Mouse (Mus musculus) lung, postnatal 25 days (tissue): ENCODE data around the gene Gm21964.

Experiments used
- DNase-seq: peaks from one replicate; pipeline ENCODE4 v3.0.0; 2022; ENCODE audit warnings: low spot score

Gm21964 gene

DNA sequence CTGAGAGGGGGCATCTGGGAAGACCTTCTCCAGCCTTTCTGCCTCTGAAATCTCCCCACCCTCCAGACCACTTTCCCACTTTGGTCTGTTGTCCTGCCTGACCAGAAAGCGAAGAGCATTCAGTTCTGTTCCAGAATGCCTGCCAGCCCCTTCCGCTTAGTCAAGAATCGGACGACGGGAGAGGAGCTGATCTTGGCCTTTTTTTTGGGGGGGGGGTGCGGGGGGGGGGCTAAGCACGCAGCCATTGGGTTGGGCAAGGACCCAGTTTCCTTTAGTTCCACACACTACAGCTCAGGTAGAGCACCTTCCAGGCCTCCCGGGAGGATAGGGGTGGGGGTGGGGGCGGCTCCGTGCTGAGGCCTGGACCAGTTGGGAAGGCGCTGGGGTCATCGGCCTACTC is at the start of gene Gm21964:
Gene Gm21964, plus strand, starts transcription at position 301 of the 400 bp plus-strand sequence.
- DNase-seq, result no peak

DNA sequence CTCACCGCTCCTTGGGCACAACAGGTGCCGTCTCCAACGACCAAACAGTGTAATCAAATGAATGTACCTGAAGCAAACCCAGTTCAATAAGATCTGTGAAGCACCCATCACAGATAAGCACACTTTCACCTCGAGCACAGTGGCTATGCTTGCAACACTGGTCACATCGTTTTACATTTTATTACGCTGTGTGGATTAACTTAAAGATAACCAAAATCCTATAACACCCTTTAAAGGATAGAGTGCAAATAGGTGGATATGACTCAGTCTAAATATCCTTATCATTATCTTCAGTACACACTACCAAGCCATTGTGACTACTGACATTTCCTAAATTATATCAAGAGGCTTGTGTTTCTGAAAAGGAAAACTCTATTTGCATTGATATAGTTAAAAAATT is 49.8 kb upstream of the Gm21964 start:
- DNase-seq, result no peak

GRCm38 (mm10) chr8:110058207-110058606 is 42.8 kb upstream of the Gm21964 start:
- no peak for DNase-seq

DNA sequence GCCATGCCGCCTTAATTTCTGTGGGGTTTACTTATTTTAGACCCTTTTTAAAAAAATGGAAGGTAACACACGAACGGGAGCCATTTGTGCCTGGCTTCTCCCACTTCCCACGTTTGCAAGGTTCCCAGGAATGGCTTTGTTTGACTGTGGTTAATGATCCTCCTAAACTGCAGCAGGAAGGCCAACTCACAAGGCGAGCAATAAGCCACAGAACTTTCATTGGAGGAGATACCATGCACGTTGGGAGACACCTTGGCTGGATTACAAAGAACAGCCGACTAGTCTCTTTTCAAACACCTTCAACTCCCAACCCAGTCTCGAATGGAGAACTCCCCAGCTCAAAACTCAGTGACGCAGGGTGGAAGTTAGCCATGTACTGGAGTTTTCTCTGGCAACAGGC is 36.8 kb upstream of the Gm21964 start:
- no peak for DNase-seq

DNA sequence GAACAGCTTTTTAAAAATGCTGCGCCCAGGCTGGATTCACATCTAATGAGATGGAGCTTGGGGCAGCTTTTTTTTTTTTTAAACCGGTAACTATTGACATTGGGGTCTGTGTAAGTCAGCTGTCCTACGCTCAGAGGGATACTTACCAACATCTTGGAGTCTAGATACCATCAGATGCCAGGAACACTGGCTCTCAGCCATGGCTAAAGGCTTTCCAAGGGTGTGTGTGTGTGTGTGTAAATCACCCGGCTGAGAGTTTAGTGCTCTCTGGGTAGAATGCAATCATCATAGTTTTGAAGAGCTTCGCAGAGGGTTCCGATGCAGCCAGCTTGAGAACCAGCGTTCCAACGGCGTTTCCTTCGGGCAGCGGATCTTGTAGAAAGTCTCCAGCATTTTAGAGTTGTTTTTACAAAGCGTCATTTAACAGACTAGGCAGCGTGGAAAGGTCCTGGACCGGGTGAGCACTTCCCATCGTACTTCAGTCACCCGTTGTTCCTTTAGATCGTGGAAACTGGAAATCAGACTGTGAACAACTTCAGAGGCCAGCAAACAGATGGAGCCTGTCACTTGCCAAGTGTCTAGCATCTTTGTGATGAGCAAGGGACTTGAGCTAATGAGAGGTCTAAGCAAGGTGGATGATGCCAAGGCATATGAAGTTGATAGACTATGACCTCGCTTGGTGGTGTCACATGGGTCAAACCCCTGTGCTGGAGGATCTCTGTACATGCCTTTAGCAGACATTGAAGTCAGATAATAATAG is 36.2 kb upstream of the Gm21964 start:
- DNase-seq, result no peak

- DNase-seq, result no peak
Measured at GRCm38 (mm10) chr8:110065676-110066075, 35.3 kb upstream of the Gm21964 start.

DNA sequence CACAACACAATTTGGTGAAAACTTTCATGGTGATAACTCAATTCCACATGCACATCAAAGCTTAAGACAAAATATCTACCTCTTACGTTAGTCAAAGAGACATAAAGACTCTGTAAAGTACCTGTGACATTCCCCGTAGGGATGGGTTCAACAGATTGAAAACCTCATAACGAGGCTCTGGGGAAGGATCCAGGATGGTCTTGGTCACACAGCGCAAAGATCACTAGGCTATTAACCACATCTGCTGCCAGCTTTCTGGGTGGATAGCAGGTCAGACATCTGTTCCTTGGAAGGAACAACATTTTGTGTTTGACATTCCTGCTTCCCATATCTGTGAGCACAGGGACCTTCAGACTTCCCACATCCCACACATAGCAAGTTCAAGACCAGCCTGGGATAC is 31.3 kb upstream of the Gm21964 start:
- no peak for DNase-seq

GRCm38 (mm10) chr8:110071600-110071999 is 29.4 kb upstream of the Gm21964 start:
- peak; percentile 34 for DNase-seq

DNA sequence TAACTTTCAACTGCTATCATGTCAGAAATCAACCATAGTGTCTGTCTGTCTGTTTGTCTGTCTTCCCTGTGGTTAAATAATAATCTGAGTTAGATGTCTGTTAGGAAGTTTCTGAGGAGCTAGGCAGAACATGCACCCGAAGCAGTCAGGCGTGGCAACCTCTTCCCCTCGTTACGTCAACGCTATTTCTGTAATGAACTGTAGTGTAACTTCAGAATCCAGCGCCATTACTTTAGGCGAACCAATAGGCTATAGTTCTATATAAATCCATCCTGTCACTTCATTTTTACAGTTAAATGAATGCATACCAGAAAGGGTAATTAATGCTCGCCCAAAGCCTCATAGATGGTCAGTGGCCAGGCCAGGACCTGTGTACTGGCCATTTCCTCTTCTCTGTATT is 26.5 kb upstream of the Gm21964 start:
- DNase-seq, result no peak

DNA sequence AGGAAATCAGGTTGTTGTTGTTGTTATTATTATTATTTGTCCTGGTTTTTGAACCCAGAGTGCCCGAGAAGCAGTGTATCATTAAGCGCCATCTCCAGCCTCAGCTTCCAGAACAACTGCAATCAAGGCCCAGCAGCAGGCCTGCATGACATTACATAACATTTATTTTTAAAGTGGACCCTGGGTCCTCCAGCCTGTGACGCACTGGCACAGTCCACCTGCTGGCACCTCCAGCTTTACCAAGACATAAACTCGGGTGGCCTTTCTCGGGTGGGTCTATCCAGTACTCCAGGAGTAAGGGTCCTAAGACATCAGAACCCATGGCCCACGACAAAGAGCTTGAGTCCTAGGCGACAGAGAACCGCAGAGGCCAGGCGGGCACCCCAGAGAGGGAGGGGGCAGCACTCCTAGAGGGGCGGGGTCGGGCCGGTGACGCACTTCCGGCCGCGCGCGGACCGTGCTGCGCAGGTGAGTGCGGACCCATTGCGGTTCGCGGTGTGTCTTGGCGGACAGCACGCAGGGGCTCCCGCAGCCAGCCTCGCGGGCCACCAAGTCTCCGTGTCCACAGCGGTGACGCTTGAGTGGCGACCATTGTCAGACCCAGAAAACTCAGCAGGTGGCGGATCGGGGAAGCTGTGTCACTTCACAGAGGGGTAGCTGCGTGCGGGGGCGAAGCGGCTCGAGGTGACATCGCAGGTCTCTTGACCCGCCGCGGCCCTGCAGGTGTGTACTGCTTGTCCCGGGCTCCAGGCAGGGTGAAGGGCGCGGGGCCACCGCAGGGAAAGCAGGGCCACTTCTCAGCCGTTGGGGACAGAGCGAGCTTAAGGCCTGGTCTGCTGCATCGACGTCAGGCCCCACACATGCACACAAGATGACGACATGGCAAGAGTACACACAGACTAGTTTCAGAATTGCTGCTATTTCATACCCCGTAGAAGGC is 21.5 kb upstream of the Gm21964 start, which contains the start of gene Zfp612:
Gene Zfp612, plus strand, starts transcription at position 465 of the 940 bp plus-strand sequence.
- peak; percentile 57 for DNase-seq

DNA sequence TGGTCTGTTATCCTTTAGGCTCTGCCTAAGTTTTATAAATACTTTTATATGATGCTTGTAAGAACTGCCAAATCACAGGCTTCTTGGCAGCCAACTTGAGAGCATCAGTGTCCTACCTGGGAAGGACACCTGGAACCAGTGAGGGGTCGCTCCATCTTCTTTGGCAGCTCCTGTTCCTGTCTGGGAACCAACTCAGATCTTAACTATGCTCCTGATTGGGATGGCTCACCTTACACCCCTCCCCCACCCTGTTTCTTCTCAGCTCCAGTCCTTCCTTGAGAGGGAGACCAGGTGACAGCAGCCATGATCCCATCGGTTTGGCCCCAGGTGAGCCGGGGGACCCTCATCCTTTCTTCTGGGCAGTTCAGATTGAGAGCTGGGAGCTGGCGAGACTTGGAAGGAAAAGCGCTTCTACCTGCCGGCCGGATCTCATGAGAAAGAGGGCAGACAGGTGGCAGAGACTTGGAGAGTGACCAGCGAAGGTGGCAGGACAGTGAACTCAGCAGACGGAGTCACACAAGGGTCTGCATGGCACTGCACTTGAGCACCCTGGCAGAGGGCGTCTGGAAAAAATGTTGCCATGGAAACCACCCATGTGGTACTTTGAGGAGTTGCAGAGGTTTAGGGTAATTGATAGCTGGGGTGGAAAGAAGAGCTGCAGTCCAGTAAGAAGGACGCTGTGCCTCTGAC is 18.4 kb upstream of the Gm21964 start:
- DNase-seq, result no peak

- DNase-seq, result peak; percentile 28
Measured at GRCm38 (mm10) chr8:110091869-110092268, 9.1 kb upstream of the Gm21964 start.

DNA sequence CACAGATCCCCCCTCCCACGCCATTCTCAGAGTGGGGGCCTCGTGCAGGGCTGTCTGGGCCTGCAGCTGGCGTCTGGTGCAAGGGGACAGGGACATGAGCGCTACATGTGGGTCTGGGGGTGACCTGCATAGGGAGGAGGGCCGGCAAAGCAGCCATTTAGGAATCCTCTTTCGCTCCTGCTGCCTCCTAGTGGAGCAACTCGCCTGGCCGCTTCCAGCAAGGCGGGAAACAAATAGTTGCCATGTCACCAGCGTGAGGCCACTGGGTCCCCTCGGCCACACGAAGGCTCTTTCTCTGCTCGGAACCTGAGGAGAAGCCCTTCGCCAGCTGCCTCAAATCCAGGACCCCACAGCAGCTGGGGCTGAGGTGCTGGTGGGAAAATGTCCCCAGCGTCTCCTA is 669 bp downstream of the Gm21964 start:
- DNase-seq, result no peak

GRCm38 (mm10) chr8:110102653-110103052 is 1.6 kb downstream of the Gm21964 start, which contains the start of gene Gm17720:
Gene Gm17720 (minus strand): TSS chr8:110102753.
- no peak for DNase-seq

- DNase-seq, result no peak
Measured at GRCm38 (mm10) chr8:110119715-110120114, 18.7 kb downstream of the Gm21964 start.

DNA sequence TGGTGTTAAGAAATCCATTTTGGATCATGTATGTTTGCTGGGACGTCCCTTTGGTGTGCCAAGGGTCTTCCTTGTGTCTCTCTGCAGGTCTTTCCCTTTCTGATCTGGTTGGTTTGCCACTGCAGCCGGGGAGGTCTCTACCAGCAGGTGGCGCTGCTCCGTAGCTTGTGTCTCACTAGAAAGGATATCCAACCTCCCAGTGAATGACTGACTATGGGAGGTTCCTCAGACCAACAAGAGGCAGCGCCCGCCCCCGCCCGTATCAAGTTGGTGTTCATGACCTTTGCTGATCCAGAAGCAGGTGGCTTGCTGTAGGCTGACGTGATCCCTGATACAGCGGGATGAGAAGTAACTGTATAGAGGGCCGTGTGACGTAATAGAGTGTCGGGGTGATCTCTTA is 29.5 kb downstream of the Gm21964 start:
- DNase-seq, result peak; percentile 51

GRCm38 (mm10) chr8:110134236-110134635 is 33.2 kb downstream of the Gm21964 start:
- no peak for DNase-seq

DNA sequence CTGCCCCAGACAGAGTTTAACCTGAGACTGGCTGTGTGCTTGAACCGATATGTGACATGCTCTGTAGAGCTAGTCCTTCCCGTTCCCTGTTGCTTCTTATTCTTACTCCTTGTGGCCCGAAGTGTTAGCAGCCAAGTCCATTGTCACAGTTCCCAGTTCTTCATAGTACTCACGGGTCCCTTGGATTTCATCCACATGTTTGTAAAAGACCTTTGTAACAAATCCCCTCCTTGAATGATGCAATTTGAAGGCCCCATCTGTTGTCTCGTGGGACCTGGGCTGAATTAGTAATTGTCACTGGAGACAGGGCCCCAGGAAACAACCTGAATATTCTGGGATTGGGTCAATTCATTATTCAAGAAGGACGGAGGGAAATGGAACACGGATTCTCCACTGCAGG is 34.5 kb downstream of the Gm21964 start:
- DNase-seq, result no peak

DNA sequence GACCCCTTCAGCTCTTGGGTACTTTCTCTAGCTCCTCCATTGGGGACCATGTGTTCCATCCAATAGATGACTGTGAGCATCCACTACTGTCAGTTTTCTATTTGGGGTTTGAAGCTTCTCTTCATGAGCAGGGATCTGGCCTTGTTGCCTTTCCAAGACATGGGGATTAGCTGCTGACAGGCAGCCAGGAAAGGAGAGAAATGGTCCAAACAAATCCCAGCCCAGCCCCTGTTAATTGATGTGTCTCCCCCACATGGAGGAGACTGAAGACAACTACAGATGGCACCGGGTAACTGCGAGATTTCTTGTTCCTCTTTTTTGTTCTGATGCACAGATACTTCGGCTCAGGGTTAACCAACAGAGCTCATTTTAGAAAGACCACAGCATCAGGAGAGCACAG is 39.1 kb downstream of the Gm21964 start:
- no peak for DNase-seq

- no peak for DNase-seq
Measured at GRCm38 (mm10) chr8:110140770-110141169, 39.8 kb downstream of the Gm21964 start.

DNA sequence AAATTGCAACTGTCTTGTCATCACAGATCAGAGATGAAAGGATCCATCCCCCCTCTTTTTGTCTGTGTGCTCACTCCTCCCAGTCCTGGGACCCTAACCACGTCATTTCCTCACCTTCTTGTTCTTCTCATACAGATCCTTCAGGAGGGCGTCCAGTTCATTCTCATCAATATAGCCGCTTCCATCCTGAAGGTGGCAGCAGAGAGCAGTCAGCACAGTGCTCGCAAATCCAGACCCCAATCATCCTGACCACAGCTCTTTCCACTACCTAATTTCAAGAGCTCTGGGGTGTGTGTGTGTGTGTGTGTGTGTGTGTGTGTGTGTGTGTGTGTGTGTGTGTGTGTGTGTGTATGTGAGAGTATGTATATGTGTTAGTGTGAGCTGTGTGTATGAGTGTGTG is 44.5 kb downstream of the Gm21964 start:
- DNase-seq, result peak; percentile 34

GRCm38 (mm10) chr8:110152951-110153350 is 51.9 kb downstream of the Gm21964 start:
- no peak for DNase-seq
